Mouse (Mus musculus) heart, embryonic 11.5 days (tissue): ENCODE results near the gene Gne. TPM values are rescaled to one million over a fixed set of nuclear protein-coding genes. Genes with fewer than 3 reads are reported as not detected.

Source experiments
- ATAC-seq: fragments of 200-750 bp; cut with Nextera tagmentation; replicated peaks from 2 replicates; pipeline ENCODE4 v1.8.0; 2017; ENCODE audit warnings: moderate library complexity; ENCODE audit not compliant: insufficient number of reproducible peaks, low FRiP score, low TSS enrichment
- H3K27ac ChIP-seq: fragments of 300-500 bp; sonication (generic); 2 replicates; pipeline ENCODE4 v1.5.1; 2014; ENCODE audit warnings: mild to moderate bottlenecking, low read depth, low read length
- H3K27me3 ChIP-seq: fragments of 300-500 bp; sonication (generic); 2 replicates; pipeline ENCODE4 v1.6.1; 2014; ENCODE audit warnings: mild to moderate bottlenecking, low read length, mixed read lengths; ENCODE audit not compliant: control insufficient read depth, insufficient read depth
- H3K36me3 ChIP-seq: fragments of 300-500 bp; sonication (generic); 2 replicates; pipeline ENCODE4 v1.6.1; 2014; ENCODE audit warnings: mild to moderate bottlenecking, low read length, moderate library complexity, mixed read lengths; ENCODE audit not compliant: control insufficient read depth, insufficient read depth
- H3K4me1 ChIP-seq: fragments of 300-500 bp; sonication (generic); 2 replicates; pipeline ENCODE4 v1.6.1; 2014; ENCODE audit warnings: low read length; ENCODE audit not compliant: control insufficient read depth, insufficient read depth
- H3K4me2 ChIP-seq: fragments of 300-500 bp; sonication (generic); 2 replicates; pipeline ENCODE4 v1.6.1; 2014; ENCODE audit warnings: mild to moderate bottlenecking, moderate library complexity
- H3K4me3 ChIP-seq: fragments of 300-500 bp; sonication (generic); 2 replicates; pipeline ENCODE4 v1.5.1; 2014; ENCODE audit warnings: low read depth, low read length
- H3K9ac ChIP-seq: fragments of 300-500 bp; sonication (generic); 2 replicates; pipeline ENCODE4 v1.6.1; 2014; ENCODE audit warnings: mild to moderate bottlenecking, low read depth, low read length, moderate library complexity
- H3K9me3 ChIP-seq: fragments of 300-500 bp; sonication (generic); replicated peaks from 2 replicates; pipeline ENCODE4 v1.6.1; 2016; ENCODE audit warnings: low read length; ENCODE audit not compliant: control insufficient read depth
- WGBS: fragments of 180-500 bp; shearing (Covaris S2); extraction: QIAGEN DNeasy Blood & Tissue Kit; methylation state at CpG from one replicate; pipeline ENCODE4 v1.1.7; 2014; ENCODE audit not compliant: insufficient replicate concordance; 5-methylcytosine and 5-hydroxymethylcytosine counted together
- polyA plus RNA-seq: library from polyadenylated mRNA; unstranded; fragments of >200 nt; fragmentation: Nextera tagmentation; extraction: Ambion mirVana; gene quantifications from 2 replicates; pipeline ENCODE4 v1.2.1, GENCODE M21; 2014

Gene Gne
- polyA plus RNA-seq, 1 experiment from 2014 or later = 31.1 TPM

DNA sequence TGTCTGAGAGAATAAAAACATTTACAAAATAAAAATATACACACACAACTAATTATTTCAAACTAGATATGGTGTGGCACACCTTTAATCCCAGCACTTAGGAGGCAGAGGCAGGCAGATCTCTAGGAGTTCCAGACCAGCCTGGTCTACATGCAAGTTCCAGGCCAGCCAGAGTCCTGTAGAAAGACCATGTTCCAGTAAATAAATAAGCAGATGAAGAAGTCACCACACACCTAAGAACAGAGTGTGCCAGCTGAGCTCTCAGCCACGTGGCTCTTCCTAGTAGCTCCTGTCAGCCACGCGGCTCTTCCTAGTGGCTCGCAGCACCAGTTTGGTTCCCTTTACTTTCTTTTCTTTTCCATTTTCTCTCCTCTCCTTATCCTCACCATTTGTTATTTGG is 14.6 kb downstream of the Gne start:
- 91% methylated on average over 4 of the region's 4 CpGs for WGBS
- Histone ChIP-seq H3K9me3 (no peaks in the 10 kb centered on the region), H3K9ac (no peak overlapping the region), H3K27ac (peak overlapping the region; percentile 37; the same call in 1 of the 2 replicates), H3K36me3 (no peaks in the 10 kb centered on the region), H3K4me1 (peaks cover 22% of the 10 kb centered on the region), H3K4me2 (no peak overlapping the region), H3K4me3 (no peak overlapping the region), H3K27me3 (no peaks in the 10 kb centered on the region)
- ATAC-seq = no peak

DNA sequence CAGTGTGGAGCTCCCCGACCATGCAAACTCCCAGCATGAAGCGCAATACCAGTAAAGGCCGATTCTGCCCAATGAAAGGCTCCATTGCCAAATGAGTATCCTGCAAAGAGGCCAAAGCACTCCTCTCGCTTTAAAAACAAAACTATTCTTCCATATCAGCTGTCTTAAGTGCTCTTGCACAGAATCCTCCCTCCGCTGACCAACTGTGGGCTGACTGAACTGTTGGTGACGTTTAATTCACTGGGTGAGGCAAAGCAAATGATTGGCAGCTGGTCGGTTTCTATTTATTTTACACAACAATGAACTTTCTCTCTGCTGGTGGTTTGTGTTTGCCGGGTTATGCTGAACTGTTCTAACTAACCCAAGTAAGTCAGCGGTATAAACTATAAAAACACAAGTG is 15.2 kb downstream of the Gne start:
- WGBS = 37% methylated on average over 9 of the region's 9 CpGs
- Histone ChIP-seq H3K27me3 (no peaks in the 10 kb centered on the region), H3K4me2 (peak overlapping the region; percentile 41), H3K9me3 (no peaks in the 10 kb centered on the region), H3K27ac (peak overlapping the region; percentile 80; the same call in 1 of the 2 replicates), H3K4me1 (peaks cover 22% of the 10 kb centered on the region), H3K36me3 (no peaks in the 10 kb centered on the region), H3K9ac (no peak overlapping the region), H3K4me3 (no peak overlapping the region)
- ATAC-seq = no peak

DNA sequence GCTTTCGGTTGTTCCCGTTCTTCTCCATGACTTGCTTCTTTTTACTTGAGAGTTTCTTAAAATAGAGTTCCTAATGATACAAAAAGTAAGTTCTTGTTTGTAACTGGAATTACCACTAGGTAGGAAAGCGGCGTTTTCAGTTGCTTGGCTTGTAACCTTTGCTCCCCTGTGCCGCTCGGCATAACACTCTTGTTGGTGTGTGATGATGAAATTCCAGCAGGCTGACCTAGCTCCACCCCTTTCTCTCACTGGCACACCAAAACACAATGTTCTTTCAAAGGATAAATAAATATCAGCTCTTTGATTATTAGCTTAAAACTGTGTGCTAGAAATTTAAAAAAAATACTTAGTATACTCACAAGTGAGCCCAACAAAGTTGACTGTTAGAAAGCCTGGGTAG is 17.1 kb downstream of the Gne start:
- Histone ChIP-seq H3K4me1 (peaks cover 22% of the 10 kb centered on the region), H3K4me3 (no peak overlapping the region), H3K9ac (no peak overlapping the region), H3K27ac (no peak overlapping the region), H3K27me3 (no peaks in the 10 kb centered on the region), H3K9me3 (no peaks in the 10 kb centered on the region), H3K4me2 (no peak overlapping the region), H3K36me3 (peaks cover 3% of the 10 kb centered on the region; the same call in 1 of the 2 replicates)
- WGBS = 69% methylated on average over 6 of the region's 6 CpGs
- no peak for ATAC-seq

DNA sequence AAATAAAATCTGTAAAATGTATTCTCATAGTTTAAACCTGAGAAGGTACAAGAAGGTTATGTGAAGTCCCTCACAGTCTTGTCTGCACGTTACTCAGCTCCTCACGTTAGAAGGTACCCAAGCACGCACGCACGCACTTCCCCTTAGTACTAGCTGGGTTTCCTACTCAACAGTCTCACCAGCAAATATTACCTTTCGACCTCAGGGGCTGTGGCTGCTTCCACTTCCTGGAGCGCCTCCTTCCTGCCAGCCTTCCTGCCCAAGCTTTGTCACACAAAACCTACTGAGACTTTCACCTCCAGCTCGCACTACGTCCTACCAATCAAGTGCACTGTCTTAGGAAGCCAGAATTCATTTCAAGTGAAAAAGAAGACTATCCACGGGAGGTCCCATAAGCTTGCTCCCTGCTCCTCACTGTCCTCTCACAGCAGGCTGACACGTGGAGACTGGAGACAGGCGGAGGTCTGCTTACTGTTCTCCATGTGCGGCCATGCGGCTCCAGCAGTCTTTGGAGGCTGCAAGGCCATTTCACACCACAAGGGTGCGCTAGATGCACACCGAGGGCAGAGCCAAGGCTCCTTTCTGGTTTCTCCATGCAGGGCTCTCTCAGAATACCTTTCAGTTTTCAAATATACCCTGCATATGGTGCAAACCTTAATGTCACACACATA is 18.5 kb downstream of the Gne start:
- H3K4me3 ChIP-seq = no peak overlapping the region
- WGBS = 28% methylated on average over 16 of the region's 16 CpGs
- H3K4me1 ChIP-seq = peaks cover 16% of the 10 kb centered on the region
- no peaks in the 10 kb centered on the region for H3K27me3 ChIP-seq
- H3K4me2 ChIP-seq = peak overlapping the region; percentile 45
- peaks cover 3% of the 10 kb centered on the region; the same call in 1 of the 2 replicates for H3K36me3 ChIP-seq
- no peak overlapping the region for H3K27ac ChIP-seq
- peak overlapping the region; percentile 47; the same call in 1 of the 2 replicates for H3K9ac ChIP-seq
- H3K9me3 ChIP-seq = no peaks in the 10 kb centered on the region
- ATAC-seq = 0 out of 2 replicates have a peak, but pooled peaks have one; percentile 54

DNA sequence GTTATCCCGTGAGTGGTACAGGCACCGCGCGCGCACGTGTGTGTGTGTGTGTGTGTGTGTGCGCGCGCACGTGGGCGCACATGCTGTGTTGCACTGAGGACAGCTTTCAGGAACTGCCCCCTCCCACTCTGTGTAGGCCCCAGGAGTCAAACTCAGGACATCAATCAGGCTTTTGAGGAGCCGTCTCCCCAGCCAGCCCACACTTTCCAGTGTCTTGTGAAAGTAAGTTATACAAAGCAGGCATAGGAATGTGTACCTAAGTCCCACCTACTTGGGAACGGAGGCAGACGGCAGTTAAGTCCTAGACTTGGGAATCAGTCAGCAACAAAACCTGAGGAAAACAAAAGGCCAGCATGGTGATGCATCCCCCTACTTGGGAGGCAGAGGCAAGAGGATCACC is 21.2 kb downstream of the Gne start:
- peaks cover 10% of the 10 kb centered on the region for H3K4me1 ChIP-seq
- no peak overlapping the region for H3K27ac ChIP-seq
- no peak overlapping the region for H3K9ac ChIP-seq
- H3K4me2 ChIP-seq = no peak overlapping the region
- H3K36me3 ChIP-seq = peaks cover 8% of the 10 kb centered on the region; the same call in 1 of the 2 replicates
- no peak overlapping the region for H3K4me3 ChIP-seq
- no peaks in the 10 kb centered on the region for H3K9me3 ChIP-seq
- H3K27me3 ChIP-seq = no peaks in the 10 kb centered on the region
- no peak for ATAC-seq
- 90% methylated on average over 14 of the region's 14 CpGs for WGBS

DNA sequence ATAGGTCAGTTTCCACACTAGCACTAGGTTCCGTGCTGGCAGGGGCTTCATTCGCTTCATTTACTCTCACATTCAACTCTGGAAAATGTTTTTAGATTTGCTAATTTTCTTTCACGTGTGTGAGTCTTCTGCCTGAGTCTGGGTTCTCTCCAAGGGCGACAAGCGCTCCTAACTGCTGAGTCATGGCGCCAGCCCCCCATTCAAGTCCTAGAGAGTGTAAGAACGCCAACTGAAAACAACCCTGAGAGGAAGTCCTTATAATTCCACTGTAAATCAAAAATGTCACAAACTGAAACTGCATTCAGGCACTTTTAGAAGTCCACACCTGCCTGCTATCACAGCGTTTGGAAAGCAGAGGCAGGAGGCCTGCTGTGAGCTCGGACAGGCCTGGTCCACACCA is 21.9 kb downstream of the Gne start:
- no peak for ATAC-seq
- WGBS = 71% methylated on average over 9 of the region's 9 CpGs

DNA sequence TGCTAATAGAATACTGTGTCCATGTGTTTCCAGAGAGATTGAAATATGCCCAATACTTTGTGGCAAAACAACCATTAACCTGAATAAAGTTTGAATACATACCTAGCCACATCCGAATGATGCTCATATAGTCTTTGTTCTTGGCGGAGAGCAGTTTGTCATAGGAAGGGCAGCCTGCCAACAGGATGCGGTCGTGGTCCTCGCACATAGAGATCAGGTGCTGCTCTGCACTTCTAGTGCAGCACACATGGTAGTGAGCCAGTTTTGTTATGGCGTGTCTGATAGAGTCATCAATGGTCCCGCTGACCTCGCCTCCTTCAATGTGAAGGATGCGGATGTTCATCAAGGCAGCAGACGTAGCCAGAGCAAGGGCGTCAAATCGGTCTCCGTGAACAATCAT is 24.3 kb downstream of the Gne start:
- Histone ChIP-seq H3K4me1 (no peaks in the 10 kb centered on the region), H3K27ac (no peak overlapping the region), H3K4me3 (no peak overlapping the region), H3K9ac (no peak overlapping the region), H3K36me3 (peaks cover 8% of the 10 kb centered on the region; the same call in 1 of the 2 replicates), H3K9me3 (no peaks in the 10 kb centered on the region), H3K27me3 (no peaks in the 10 kb centered on the region), H3K4me2 (no peak overlapping the region)
- 95% methylated on average over 13 of the region's 13 CpGs for WGBS
- no peak for ATAC-seq

More for the DNA sequence above, 21.9 kb downstream of the Gne start:
- Histone ChIP-seq H3K27ac (no peak overlapping the region), H3K27me3 (no peaks in the 10 kb centered on the region), H3K36me3 (peaks cover 8% of the 10 kb centered on the region; the same call in 1 of the 2 replicates), H3K4me2 (no peak overlapping the region), H3K4me1 (peaks cover 3% of the 10 kb centered on the region), H3K9ac (no peak overlapping the region), H3K9me3 (no peaks in the 10 kb centered on the region), H3K4me3 (no peak overlapping the region)

DNA sequence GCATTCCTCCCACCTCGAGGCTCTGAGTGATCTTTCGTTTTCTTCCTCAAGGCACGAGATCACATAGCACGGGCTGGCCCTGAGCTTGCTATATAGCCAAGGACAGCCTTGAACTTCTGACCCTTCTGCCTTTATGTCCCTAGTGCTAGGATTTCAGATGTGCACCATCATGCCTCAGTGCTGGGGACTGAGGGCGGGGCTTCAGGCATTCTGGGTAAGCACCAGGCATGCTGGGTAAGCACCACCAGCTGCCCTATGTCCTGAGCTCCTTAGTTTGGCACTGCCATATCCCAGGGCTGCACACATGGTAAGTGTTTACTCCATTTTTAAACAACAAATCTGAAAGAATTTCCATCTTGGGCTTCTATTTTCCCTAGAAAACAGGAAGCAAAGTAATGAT is 34.2 kb downstream of the Gne start:
- Histone ChIP-seq H3K4me1 (no peaks in the 10 kb centered on the region), H3K4me2 (no peak overlapping the region), H3K4me3 (no peak overlapping the region), H3K27me3 (no peaks in the 10 kb centered on the region), H3K9ac (no peak overlapping the region), H3K27ac (no peak overlapping the region), H3K36me3 (peaks cover 9% of the 10 kb centered on the region; the same call in 1 of the 2 replicates), H3K9me3 (no peaks in the 10 kb centered on the region)
- ATAC-seq = no peak
- 86% methylated on average over 5 of the region's 5 CpGs for WGBS

DNA sequence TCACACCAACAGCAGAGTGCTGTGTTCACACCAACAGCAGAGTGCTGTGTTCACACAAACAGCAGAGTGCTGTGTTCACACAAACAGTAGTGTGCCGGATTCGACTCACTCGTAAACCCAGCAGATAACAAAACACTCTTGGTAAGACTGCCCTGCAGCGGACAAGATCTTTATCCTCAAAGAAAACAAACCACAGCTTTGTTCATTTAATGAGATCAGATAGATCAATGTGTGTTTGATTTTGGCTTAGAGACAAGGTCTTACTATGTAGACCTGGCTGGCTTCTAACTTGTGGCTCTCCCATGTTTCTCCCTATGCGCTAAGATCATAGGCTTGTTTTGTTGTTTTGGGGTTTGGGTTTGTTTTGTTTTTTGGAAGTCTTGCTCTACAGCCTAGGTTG is 37.9 kb downstream of the Gne start:
- 69% methylated on average over 5 of the region's 5 CpGs for WGBS
- no peak for ATAC-seq
- Histone ChIP-seq H3K4me1 (no peaks in the 10 kb centered on the region), H3K4me2 (no peak overlapping the region), H3K36me3 (peaks cover 17% of the 10 kb centered on the region), H3K9ac (no peak overlapping the region), H3K9me3 (no peaks in the 10 kb centered on the region), H3K27me3 (no peaks in the 10 kb centered on the region), H3K27ac (no peak overlapping the region), H3K4me3 (no peak overlapping the region)
